In the genomic region with DNA sequence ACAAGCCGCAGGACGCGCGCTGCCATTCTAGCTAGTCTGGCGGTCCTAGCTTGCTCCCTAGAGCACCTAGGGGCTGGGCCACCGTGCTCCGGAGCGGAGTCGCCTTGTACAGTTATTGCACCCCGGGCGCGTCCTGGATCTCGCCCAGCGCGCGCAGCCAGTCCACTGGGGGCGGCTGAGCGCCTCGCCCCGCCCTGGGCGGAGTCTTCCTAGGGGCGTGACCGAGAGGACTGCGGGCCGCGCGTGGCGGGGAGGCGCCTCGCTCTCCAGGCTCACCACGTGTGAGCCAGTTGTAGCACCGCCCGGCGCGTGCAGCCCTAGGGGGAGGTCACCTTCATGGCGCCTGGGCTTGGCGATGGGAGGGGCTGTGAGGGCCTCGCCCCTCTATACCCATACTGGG, we compare ENCODE assay signal across 8 mouse cellular contexts. TPM values are rescaled to one million over a fixed set of nuclear protein-coding genes. Genes with fewer than 3 reads are reported as not detected.
DNase-seq lines count a peak whose midpoint lies in the region; ATAC-seq and TF ChIP-seq lines count a peak whose summit lies in the region.

No protein-coding gene starts in this region.

- no peaks in the 10 kb centered on the region for H3K27me3 ChIP-seq in embryonic facial prominence, embryonic 14.5 days (replicated peaks; ENCODE audit: control insufficient read depth, insufficient read depth, low read length)
- no peaks in the 10 kb centered on the region for H3K27me3 ChIP-seq in kidney, embryonic 14.5 days (ENCODE audit: control insufficient read depth, insufficient read depth, low read length)
- no peaks in the 10 kb centered on the region for H3K27me3 ChIP-seq in limb, embryonic 14.5 days (ENCODE audit: control insufficient read depth, insufficient read depth, low read length)
- no peaks in the 10 kb centered on the region for H3K27me3 ChIP-seq in midbrain, embryonic 16.5 days (ENCODE audit: control insufficient read depth, insufficient read depth, low read depth, low read length)
- peaks cover 2% of the 10 kb centered on the region; the same call in 1 of the 2 replicates for H3K27me3 ChIP-seq in spleen, adult 2 months (ENCODE audit: control insufficient read depth, insufficient read depth, low read length)

- peak; percentile 87 for DNase-seq in 3T3-L1 (ENCODE audit: low read depth, low spot score)
- peak; percentile 98 for DNase-seq in embryonic facial prominence, embryonic 14.5 days (ENCODE audit: low spot score)
- peak; percentile 93 to 95 for DNase-seq in heart, adult 9 months (ENCODE audit: low spot score in 2 of 2)
- peak; percentile 97 for DNase-seq in limb, embryonic 14.5 days (ENCODE audit: low spot score)
- DNase-seq in spleen, adult 2 months (ENCODE audit: low read depth in 1 of 2, low spot score in 2 of 2) = peak; percentile 78 to 84

- H3K4me2 ChIP-seq in embryonic facial prominence, embryonic 14.5 days (ENCODE audit: low read depth, low read length) = peak overlapping the region; percentile 79
- H3K4me2 ChIP-seq in kidney, embryonic 14.5 days (replicated peaks; ENCODE audit: low read depth, low read length) = peak overlapping the region; percentile 80
- peak overlapping the region; percentile 92 for H3K4me2 ChIP-seq in limb, embryonic 14.5 days (replicated peaks; ENCODE audit: low read depth, low read length, severe bottlenecking)
- H3K4me2 ChIP-seq in midbrain, embryonic 16.5 days (ENCODE audit: low read length) = peak overlapping the region; percentile 76

- WGBS in bone marrow, adult 2 months = 1% methylated on average over 38 of the region's 38 CpGs
- WGBS in embryonic facial prominence, embryonic 14.5 days = under 1% methylated on average over 36 of the region's 38 CpGs
- WGBS in kidney, embryonic 14.5 days = under 1% methylated on average over 38 of the region's 38 CpGs
- WGBS in limb, embryonic 14.5 days = under 1% methylated on average over 38 of the region's 38 CpGs
- under 1% methylated on average over 38 of the region's 38 CpGs for WGBS in midbrain, embryonic 16.5 days
- WGBS in spleen, adult 2 months = under 1% methylated on average over 37 of the region's 38 CpGs

- peak overlapping the region; percentile 68; the same call in 1 of the 2 replicates for H3K27ac ChIP-seq in bone marrow, adult 2 months (ENCODE audit: control insufficient read depth, insufficient read depth, low read depth, low read length, poor library complexity)
- peak overlapping the region; percentile 100 for H3K27ac ChIP-seq in embryonic facial prominence, embryonic 14.5 days (replicated peaks; ENCODE audit: low read depth, low read length)
- peak overlapping the region; percentile 99 for H3K27ac ChIP-seq in kidney, embryonic 14.5 days (ENCODE audit: low read depth, low read length)
- peak overlapping the region; percentile 99 for H3K27ac ChIP-seq in limb, embryonic 14.5 days (replicated peaks; ENCODE audit: low read depth, low read length)
- peak overlapping the region; percentile 100 for H3K27ac ChIP-seq in midbrain, embryonic 16.5 days (ENCODE audit: low read length)
- H3K27ac ChIP-seq in spleen, adult 2 months (ENCODE audit: insufficient read depth, low read length) = peak overlapping the region; percentile 20; the same call in 1 of the 2 replicates

- peak; percentile 82 for ATAC-seq in embryonic facial prominence, embryonic 14.5 days (ENCODE audit: low read depth)
- ATAC-seq in kidney, embryonic 14.5 days (ENCODE audit: low FRiP score, low TSS enrichment) = peak; percentile 84
- peak; percentile 81 for ATAC-seq in limb, embryonic 14.5 days (ENCODE audit: low FRiP score, low read depth)
- peak; percentile 77 for ATAC-seq in midbrain, embryonic 16.5 days

- H3K9ac ChIP-seq in embryonic facial prominence, embryonic 14.5 days (ENCODE audit: low read depth, low read length) = peak overlapping the region; percentile 92
- H3K9ac ChIP-seq in kidney, embryonic 14.5 days (ENCODE audit: low read depth, low read length) = peak overlapping the region; percentile 98
- peak overlapping the region; percentile 94 for H3K9ac ChIP-seq in limb, embryonic 14.5 days (ENCODE audit: low read depth, low read length, severe bottlenecking)
- peak overlapping the region; percentile 91 for H3K9ac ChIP-seq in midbrain, embryonic 16.5 days (ENCODE audit: low read depth, low read length)

- H3K4me1 ChIP-seq in bone marrow, adult 2 months (ENCODE audit: control insufficient read depth, insufficient read depth, low read length) = no peaks in the 10 kb centered on the region; the same call in none of the 2 replicates
- H3K4me1 ChIP-seq in embryonic facial prominence, embryonic 14.5 days (ENCODE audit: control insufficient read depth, insufficient read depth, low read length) = peaks cover 15% of the 10 kb centered on the region; the same call in 1 of the 2 replicates
- peaks cover 19% of the 10 kb centered on the region for H3K4me1 ChIP-seq in kidney, embryonic 14.5 days (ENCODE audit: control insufficient read depth, insufficient read depth, low read length)
- H3K4me1 ChIP-seq in limb, embryonic 14.5 days (ENCODE audit: control insufficient read depth, insufficient read depth, low read length) = peaks cover 29% of the 10 kb centered on the region
- peaks cover 32% of the 10 kb centered on the region for H3K4me1 ChIP-seq in midbrain, embryonic 16.5 days (ENCODE audit: control insufficient read depth, insufficient read depth, low read length)
- peaks cover 9% of the 10 kb centered on the region for H3K4me1 ChIP-seq in spleen, adult 2 months (ENCODE audit: control insufficient read depth, insufficient read depth, insufficient read length)

- peaks cover 16% of the 10 kb centered on the region; the same call in 1 of the 2 replicates for H3K36me3 ChIP-seq in embryonic facial prominence, embryonic 14.5 days (ENCODE audit: control insufficient read depth, insufficient read depth, low read length)
- no peaks in the 10 kb centered on the region; the same call in 1 of the 2 replicates for H3K36me3 ChIP-seq in kidney, embryonic 14.5 days (ENCODE audit: control insufficient read depth, insufficient read depth, low read length)
- peaks cover 14% of the 10 kb centered on the region for H3K36me3 ChIP-seq in limb, embryonic 14.5 days (ENCODE audit: control insufficient read depth, insufficient read depth, low read length)
- no peaks in the 10 kb centered on the region for H3K36me3 ChIP-seq in midbrain, embryonic 16.5 days (ENCODE audit: control insufficient read depth, insufficient read depth, low read length)
- no peaks in the 10 kb centered on the region for H3K36me3 ChIP-seq in spleen, adult 2 months (ENCODE audit: control insufficient read depth, insufficient read depth, low read length)

- H3K9me3 ChIP-seq in embryonic facial prominence, embryonic 14.5 days (ENCODE audit: control insufficient read depth, low read length) = no peaks in the 10 kb centered on the region
- no peaks in the 10 kb centered on the region for H3K9me3 ChIP-seq in kidney, embryonic 14.5 days (ENCODE audit: control insufficient read depth, low read length)
- no peaks in the 10 kb centered on the region for H3K9me3 ChIP-seq in limb, embryonic 14.5 days (ENCODE audit: control insufficient read depth, low read length)
- no peaks in the 10 kb centered on the region for H3K9me3 ChIP-seq in midbrain, embryonic 16.5 days (replicated peaks; ENCODE audit: control insufficient read depth, low read length, poor library complexity, severe bottlenecking)

- TF ChIP-seq CTCF in bone marrow, adult 2 months (IDR thresholded peaks at IDR 0.05; ENCODE audit: control insufficient read depth, insufficient read depth, low read length) = no peak
- no peak for TF ChIP-seq CTCF in spleen, adult 2 months (IDR thresholded peaks at IDR 0.05; ENCODE audit: extremely low read depth, insufficient read depth, insufficient read length, insufficient replicate concordance)

- H3K4me3 ChIP-seq in bone marrow, adult 2 months (replicated peaks; ENCODE audit: control insufficient read depth, low read depth, low read length) = peak overlapping the region; percentile 62
- peak overlapping the region; percentile 86 for H3K4me3 ChIP-seq in embryonic facial prominence, embryonic 14.5 days (ENCODE audit: low read depth, low read length)
- peak overlapping the region; percentile 92 for H3K4me3 ChIP-seq in kidney, embryonic 14.5 days (ENCODE audit: low read length)
- peak overlapping the region; percentile 93 for H3K4me3 ChIP-seq in limb, embryonic 14.5 days (replicated peaks; ENCODE audit: low read length)
- peak overlapping the region; percentile 90 for H3K4me3 ChIP-seq in midbrain, embryonic 16.5 days (ENCODE audit: low read depth, low read length)
- H3K4me3 ChIP-seq in spleen, adult 2 months (ENCODE audit: extremely low read depth, insufficient read depth, insufficient read length) = peak overlapping the region; percentile 66

- TF ChIP-seq POLR2A in bone marrow, adult 2 months (IDR thresholded peaks at IDR 0.05; ENCODE audit: borderline replicate concordance, control insufficient read depth, low read depth, low read length) = peak; percentile 50; the same call in 1 of the 2 replicates
- 0 out of 2 replicates have a peak, but pooled peaks have one; percentile 17 for TF ChIP-seq POLR2A in limb, embryonic 14.5 days (IDR thresholded peaks at IDR 0.05; ENCODE audit: borderline replicate concordance, extremely low read depth, insufficient read depth, insufficient read length)
- no peak for TF ChIP-seq POLR2A in spleen, adult 2 months (IDR thresholded peaks at IDR 0.05; ENCODE audit: low read depth, low read length)

RNA-seq across cellular contexts. Expression of a gene that starts 0.8 kb away (rescaled TPM):
- 4.8 and 6.3 TPM in 2 replicates for polyA plus RNA-seq in bone marrow, adult 2 months (2011; ENCODE audit: insufficient read depth, insufficient read length, low replicate concordance, missing spikeins)
- 10.4 and 11.4 TPM in 2 replicates for polyA plus RNA-seq in embryonic facial prominence, embryonic 14.5 days (2014; fragmentation: Nextera tagmentation; extraction: Ambion mirVana)
- polyA plus RNA-seq in kidney, embryonic 14.5 days (2014; fragmentation: Nextera tagmentation; extraction: Ambion mirVana) = 22.3 and 25.3 TPM in 2 replicates
- polyA plus RNA-seq in limb, embryonic 14.5 days (2012; rRNA removed) = 48.8 and 60.7 TPM in 2 replicates
- 13.5 and 17.1 TPM in 2 replicates for polyA plus RNA-seq in limb, embryonic 14.5 days (2014; fragmentation: Nextera tagmentation; extraction: Ambion mirVana)
- polyA plus RNA-seq in midbrain, embryonic 16.5 days (2015; fragmentation: Nextera tagmentation; extraction: Ambion mirVana) = 12.1 and 14.0 TPM in 2 replicates
- 4.0 and 4.6 TPM in 2 replicates for polyA plus RNA-seq in spleen, adult 2 months (2012; rRNA removed)

RNA-seq across cellular contexts. Expression of a gene that starts 16.1 kb away (rescaled TPM):
- 5.6 and 6.2 TPM in 2 replicates for polyA plus RNA-seq in bone marrow, adult 2 months (2011; ENCODE audit: insufficient read depth, insufficient read length, low replicate concordance, missing spikeins)
- 29.5 and 36.4 TPM in 2 replicates for polyA plus RNA-seq in embryonic facial prominence, embryonic 14.5 days (2014; fragmentation: Nextera tagmentation; extraction: Ambion mirVana)
- polyA plus RNA-seq in kidney, embryonic 14.5 days (2014; fragmentation: Nextera tagmentation; extraction: Ambion mirVana) = 51.1 and 62.2 TPM in 2 replicates
- polyA plus RNA-seq in limb, embryonic 14.5 days (2012; rRNA removed) = 33.5 and 35.6 TPM in 2 replicates
- polyA plus RNA-seq in limb, embryonic 14.5 days (2014; fragmentation: Nextera tagmentation; extraction: Ambion mirVana) = 38.1 and 47.0 TPM in 2 replicates
- polyA plus RNA-seq in midbrain, embryonic 16.5 days (2015; fragmentation: Nextera tagmentation; extraction: Ambion mirVana) = 12.6 and 14.7 TPM in 2 replicates
- 1.8 and 2.7 TPM in 2 replicates for polyA plus RNA-seq in spleen, adult 2 months (2012; rRNA removed)

RNA-seq across cellular contexts. Expression of a gene that starts 16.7 kb away (rescaled TPM):
- 0.66 and 2.9 TPM in 2 replicates for polyA plus RNA-seq in bone marrow, adult 2 months (2011; ENCODE audit: insufficient read depth, insufficient read length, low replicate concordance, missing spikeins)
- 0.87 and 5.1 TPM in 2 replicates for polyA plus RNA-seq in embryonic facial prominence, embryonic 14.5 days (2014; fragmentation: Nextera tagmentation; extraction: Ambion mirVana)
- polyA plus RNA-seq in kidney, embryonic 14.5 days (2014; fragmentation: Nextera tagmentation; extraction: Ambion mirVana) = 0.37 TPM in 2 replicates
- polyA plus RNA-seq in limb, embryonic 14.5 days (2012; rRNA removed) = 0.28 and 0.41 TPM in 2 replicates
- 0.18 and 0.30 TPM in 2 replicates for polyA plus RNA-seq in limb, embryonic 14.5 days (2014; fragmentation: Nextera tagmentation; extraction: Ambion mirVana)
- 1.7 and 1.8 TPM in 2 replicates for polyA plus RNA-seq in midbrain, embryonic 16.5 days (2015; fragmentation: Nextera tagmentation; extraction: Ambion mirVana)
- polyA plus RNA-seq in spleen, adult 2 months (2012; rRNA removed) = 0.12 TPM in 1 of 2 replicates, not detected in the other

RNA-seq across cellular contexts. Expression of a gene that starts 22.3 kb away (rescaled TPM):
- polyA plus RNA-seq in bone marrow, adult 2 months (2011; ENCODE audit: insufficient read depth, insufficient read length, low replicate concordance, missing spikeins) = not detected in 2 replicates
- polyA plus RNA-seq in embryonic facial prominence, embryonic 14.5 days (2014; fragmentation: Nextera tagmentation; extraction: Ambion mirVana) = 2.5 and 2.7 TPM in 2 replicates
- polyA plus RNA-seq in kidney, embryonic 14.5 days (2014; fragmentation: Nextera tagmentation; extraction: Ambion mirVana) = 1.7 and 2.4 TPM in 2 replicates
- 3.6 and 4.9 TPM in 2 replicates for polyA plus RNA-seq in limb, embryonic 14.5 days (2012; rRNA removed)
- 2.5 and 2.7 TPM in 2 replicates for polyA plus RNA-seq in limb, embryonic 14.5 days (2014; fragmentation: Nextera tagmentation; extraction: Ambion mirVana)
- 50.8 and 64.8 TPM in 2 replicates for polyA plus RNA-seq in midbrain, embryonic 16.5 days (2015; fragmentation: Nextera tagmentation; extraction: Ambion mirVana)
- polyA plus RNA-seq in spleen, adult 2 months (2012; rRNA removed) = not detected in 2 replicates

RNA-seq across cellular contexts. Expression of a gene that starts 54.9 kb away (rescaled TPM):
- 0.65 and 4.2 TPM in 2 replicates for polyA plus RNA-seq in bone marrow, adult 2 months (2011; ENCODE audit: insufficient read depth, insufficient read length, low replicate concordance, missing spikeins)
- 3.0 and 3.3 TPM in 2 replicates for polyA plus RNA-seq in embryonic facial prominence, embryonic 14.5 days (2014; fragmentation: Nextera tagmentation; extraction: Ambion mirVana)
- 0.57 and 0.61 TPM in 2 replicates for polyA plus RNA-seq in kidney, embryonic 14.5 days (2014; fragmentation: Nextera tagmentation; extraction: Ambion mirVana)
- 0.77 and 0.99 TPM in 2 replicates for polyA plus RNA-seq in limb, embryonic 14.5 days (2012; rRNA removed)
- 1.2 and 1.4 TPM in 2 replicates for polyA plus RNA-seq in limb, embryonic 14.5 days (2014; fragmentation: Nextera tagmentation; extraction: Ambion mirVana)
- polyA plus RNA-seq in midbrain, embryonic 16.5 days (2015; fragmentation: Nextera tagmentation; extraction: Ambion mirVana) = 1.9 and 2.4 TPM in 2 replicates
- polyA plus RNA-seq in spleen, adult 2 months (2012; rRNA removed) = 0.65 and 1.0 TPM in 2 replicates

Comparison
In these comparisons a context has a peak if more than half of its experiments do, and no peak if none do; other contexts are left out.
1. Peak in every context shown above with its lines: DNase-seq, ATAC-seq, H3K4me3 ChIP-seq and H3K27ac ChIP-seq.
2. H3K27ac ChIP-seq: peak in every context shown above with its lines; median percentile 100 in embryonic facial prominence, embryonic 14.5 days; 100 in midbrain, embryonic 16.5 days; 99 in kidney, embryonic 14.5 days; 99 in limb, embryonic 14.5 days; 68 in bone marrow, adult 2 months; 20 in spleen, adult 2 months.